Mouse (Mus musculus) liver, postnatal 0 days (tissue): Measurements from ENCODE around the gene Mast1.

ENCODE experiments used
- CTCF ChIP-seq: sonication (generic); IDR thresholded peaks from 2 replicates; pipeline ENCODE4 v1.5.1; 2016; ENCODE audit warnings: antibody characterized with exemption, low read depth
- EP300 ChIP-seq: IDR thresholded peaks from 2 replicates; pipeline ENCODE4 v1.6.1; 2016; ENCODE audit warnings: antibody characterized with exemption, low read depth, mild to moderate bottlenecking

DNA sequence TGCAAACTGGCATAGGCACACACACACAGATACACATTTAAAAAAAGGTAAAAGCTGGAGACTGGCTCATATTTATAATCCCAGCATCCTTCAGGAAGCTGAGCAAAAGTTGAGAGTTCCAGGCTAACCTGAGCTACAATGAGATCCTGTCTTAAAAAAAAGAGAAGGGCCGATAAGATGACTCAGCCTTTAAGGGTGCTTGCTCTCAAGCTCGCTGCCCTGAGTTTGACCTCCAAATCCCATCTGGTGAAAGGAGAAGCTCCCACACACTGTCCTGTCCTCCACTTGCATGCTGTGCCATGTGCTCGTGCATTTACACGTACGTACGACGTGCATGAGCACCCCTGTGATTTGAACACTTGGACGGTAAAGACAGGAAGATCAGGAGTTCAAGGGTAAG, 29.7 kb downstream of the Mast1 start:
- TF ChIP-seq EP300, result no peak
- TF ChIP-seq CTCF, result no peak
